Mouse (Mus musculus) ES-E14 (cell line): ENCODE results near the gene Ndufb5. TPM values are rescaled to one million over a fixed set of nuclear protein-coding genes. Genes with fewer than 3 reads are reported as not detected.

Experiments
- DNase-seq: peaks from one replicate; pipeline ENCODE4 v3.0.0-alpha.2; 2013; ENCODE audit warnings: low read depth, low spot score
- H3K27ac ChIP-seq: 2 replicates; pipeline ENCODE4 v1.5.1; 2012; ENCODE audit warnings: low read depth, mild to moderate bottlenecking, low read length, moderate library complexity, mixed read lengths; ENCODE audit not compliant: poor library complexity, insufficient read depth, severe bottlenecking
- H3K36me3 ChIP-seq: 2 replicates; pipeline ENCODE4 v1.6.1; 2012; ENCODE audit warnings: mild to moderate bottlenecking, low read length, moderate library complexity, mixed read lengths; ENCODE audit not compliant: control insufficient read depth, poor library complexity, insufficient read depth, severe bottlenecking
- H3K4me1 ChIP-seq, 2 experiments: fragments of 150-350 bp in 1 of 2; sonication (generic) in 1 of 2; 2 replicates each; pipeline ENCODE4 v1.6.1; 2012; ENCODE audit warnings: low read length in 2 of 2, mild to moderate bottlenecking in 1 of 2, mixed read lengths in 1 of 2; ENCODE audit not compliant: control insufficient read depth in 2 of 2, insufficient read depth in 2 of 2, poor library complexity in 1 of 2
- H3K4me3 ChIP-seq, 2 experiments: fragments of 150-350 bp in 1 of 2; sonication (generic) in 1 of 2; 2 replicates each; pipeline ENCODE4 v1.5.1; 2012; ENCODE audit warnings: low read length in 2 of 2, low read depth in 1 of 2, mild to moderate bottlenecking in 1 of 2, mixed read lengths in 1 of 2; ENCODE audit not compliant: insufficient read depth in 1 of 2, poor library complexity in 1 of 2, severe bottlenecking in 1 of 2
- H3K9ac ChIP-seq: 2 replicates; pipeline ENCODE4 v1.6.1; 2012; ENCODE audit warnings: low read depth, mild to moderate bottlenecking, low read length, mixed read lengths; ENCODE audit not compliant: poor library complexity, insufficient read depth, severe bottlenecking
- H3K9me3 ChIP-seq: fragments of 150-350 bp; sonication (generic); 2 replicates; pipeline ENCODE4 v1.6.1; 2012; ENCODE audit warnings: low read depth, mild to moderate bottlenecking, low read length; ENCODE audit not compliant: control insufficient read depth, insufficient read depth
- CHD2 ChIP-seq: IDR thresholded peaks from 2 replicates; pipeline ENCODE4 v1.6.1; 2014; ENCODE audit warnings: mild to moderate bottlenecking, low read depth, low read length, inconsistent platforms
- HCFC1 ChIP-seq: IDR thresholded peaks from 2 replicates; pipeline ENCODE4 v1.6.1; 2012; ENCODE audit warnings: low read length, inconsistent platforms, borderline replicate concordance; ENCODE audit not compliant: insufficient read depth
- MAFK ChIP-seq: IDR thresholded peaks from 2 replicates; pipeline ENCODE4 v1.6.1; 2014; ENCODE audit warnings: mild to moderate bottlenecking, low read depth, low read length, inconsistent platforms; ENCODE audit not compliant: insufficient read depth
- ZC3H11A ChIP-seq: IDR thresholded peaks from 2 replicates; pipeline ENCODE4 v1.6.1; 2012; ENCODE audit warnings: low read depth, mild to moderate bottlenecking, inconsistent platforms, low read length, borderline replicate concordance
- ZNF384 ChIP-seq: IDR thresholded peaks from 2 replicates; pipeline ENCODE4 v1.6.1; 2012; ENCODE audit warnings: low read depth, low read length, inconsistent platforms
- in situ Hi-C, 2 experiments: fragments of 600-800 bp; cut with MboI; formaldehyde crosslinking; loops; one replicate each; pipeline ENCODE4 v1.15.1; 2025; ENCODE audit warnings: low sequenced_read_pairs in 2 of 2, inconsistent platforms in 1 of 2; ENCODE audit not compliant: unreplicated experiment in 2 of 2
- total RNA-seq: library from RNA; depleted of rRNA; stranded (reverse); fragments of 300-350 nt; gene quantifications from 2 replicates; pipeline ENCODE4 v1.2.3, GENCODE M21; 2012; rRNA removed

Ndufb5 gene
- 199 and 237 TPM in 2 replicates for total RNA-seq

DNA sequence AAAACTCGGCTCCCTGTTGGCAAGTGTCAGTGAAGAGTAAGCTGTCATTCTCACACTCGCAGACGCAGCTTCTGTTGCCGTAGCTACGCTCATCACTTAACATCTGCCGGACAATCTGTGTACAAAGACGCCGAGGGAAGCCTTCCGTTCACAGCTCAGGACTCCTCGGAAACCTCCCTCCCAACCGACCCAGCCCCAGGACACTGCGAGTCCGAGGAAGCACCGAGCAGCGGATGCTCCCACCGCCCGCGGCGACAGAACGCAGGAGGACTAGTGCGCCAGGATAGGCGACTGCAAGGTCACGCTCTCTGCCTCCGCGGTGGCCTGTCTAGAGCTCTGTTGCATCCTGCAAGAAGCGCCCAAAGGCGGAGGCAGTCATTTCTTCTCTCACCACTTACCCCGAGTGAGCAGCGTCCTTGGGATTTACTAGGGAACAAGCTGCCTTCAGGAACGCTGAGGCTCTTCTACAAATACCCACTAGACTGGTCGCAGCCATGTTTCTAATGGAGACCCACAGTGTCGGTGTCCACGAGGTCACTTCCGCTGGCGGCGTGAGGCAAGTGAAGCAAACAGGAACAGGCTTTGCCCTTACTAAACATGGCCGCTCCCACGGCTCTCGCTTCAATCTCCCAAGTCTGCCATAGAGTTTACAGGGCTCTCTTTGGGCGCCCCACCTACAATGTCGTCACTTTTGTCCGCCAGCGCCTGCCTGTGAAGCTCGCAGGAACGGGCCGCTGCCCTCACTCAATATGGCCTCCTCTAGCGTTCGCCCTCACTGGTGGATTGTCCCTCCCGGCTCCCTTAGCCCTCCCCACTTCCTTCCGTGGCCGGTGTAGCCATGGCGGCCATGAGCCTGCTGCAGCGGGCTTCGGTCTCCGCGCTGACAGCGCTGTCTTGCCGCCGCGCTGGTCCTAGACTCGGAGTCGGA is at the start of gene Ndufb5:
Gene Ndufb5, plus strand, starts transcription at position 747 of the 928 bp plus-strand sequence.
- peak within 1 kb of the TSS; percentile 93 for H3K9ac ChIP-seq
- in situ Hi-C loops = no loop called here
- peak; percentile 99 for DNase-seq
- H3K36me3 ChIP-seq = peaks cover 8% of the 10 kb centered on the region
- peak within 1 kb of the TSS; percentile 86 for H3K27ac ChIP-seq
- peaks cover 0 to 2% of the 10 kb centered on the region in 2 experiments; a peak in 1 of 4 replicates for H3K4me1 ChIP-seq
- no peaks in the 10 kb centered on the region for H3K9me3 ChIP-seq
- TF ChIP-seq HCFC1 (peak; percentile 92), ZC3H11A (no peak)
- H3K4me3 ChIP-seq = peak within 1 kb of the TSS; percentile 86 to 99

DNA sequence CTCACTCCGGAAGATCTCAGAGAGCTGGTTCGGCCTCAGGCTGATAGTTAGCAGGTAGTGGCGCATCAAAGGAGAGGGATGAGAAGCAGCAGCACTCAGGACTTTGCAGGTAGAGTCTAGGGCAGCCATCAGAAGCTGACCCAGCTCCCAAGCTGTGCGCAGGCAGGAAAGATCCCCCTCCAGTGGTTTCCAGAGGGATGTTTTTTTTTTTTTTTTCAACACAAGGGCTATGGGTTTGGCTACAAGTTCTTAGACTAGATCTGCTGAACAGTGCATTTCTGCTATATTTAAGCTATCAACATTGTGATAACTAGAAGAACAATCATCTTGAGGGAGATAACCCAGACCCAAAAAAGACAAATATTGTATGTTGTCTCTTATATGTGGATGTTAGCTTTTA is 49.6 kb upstream of the Ndufb5 start:
- Histone ChIP-seq H3K9ac (no peak overlapping the region), H3K36me3 (no peaks in the 10 kb centered on the region), H3K27ac (no peak overlapping the region), H3K9me3 (no peaks in the 10 kb centered on the region), H3K4me3 (no peak overlapping the region), H3K4me1 (no peaks in the 10 kb centered on the region)
- TF ChIP-seq ZNF384 (peak; percentile 89), ZC3H11A (no peak)
- no peak for DNase-seq
- in situ Hi-C loops = no loop called here

DNA sequence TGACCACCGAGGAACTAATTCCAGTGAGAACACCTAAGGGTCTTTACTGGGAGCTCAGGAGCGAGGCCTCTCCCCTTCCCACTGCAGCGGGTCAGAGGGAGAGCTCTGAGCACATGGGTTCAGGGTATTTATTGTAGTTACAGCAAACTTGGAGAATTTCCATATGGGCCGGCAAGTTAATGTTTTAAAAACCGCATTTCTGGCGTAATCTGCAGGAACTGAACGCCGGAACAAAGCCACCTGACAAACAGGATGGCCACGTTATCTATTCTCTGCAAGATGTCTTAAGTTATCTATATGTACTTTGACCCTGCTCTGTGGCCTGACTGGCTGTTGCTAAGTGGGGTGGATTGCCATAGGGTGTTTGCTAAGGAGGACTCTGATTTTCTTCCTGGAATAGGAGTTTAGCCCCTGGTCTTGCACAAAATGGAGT is 47.2 kb upstream of the Ndufb5 start:
- H3K27ac ChIP-seq = no peak overlapping the region
- in situ Hi-C loops = no loop called here
- H3K9ac ChIP-seq = no peak overlapping the region
- TF ChIP-seq HCFC1 = no peak
- no peak for TF ChIP-seq ZC3H11A
- TF ChIP-seq MAFK = no peak
- TF ChIP-seq CHD2 = no peak
- TF ChIP-seq ZNF384 = no peak
- H3K36me3 ChIP-seq = no peaks in the 10 kb centered on the region
- H3K9me3 ChIP-seq = no peaks in the 10 kb centered on the region
- peaks cover 0 to 4% of the 10 kb centered on the region in 2 experiments; a peak in 1 of 4 replicates for H3K4me1 ChIP-seq
- H3K4me3 ChIP-seq = no peak overlapping the region
- DNase-seq = no peak

DNA sequence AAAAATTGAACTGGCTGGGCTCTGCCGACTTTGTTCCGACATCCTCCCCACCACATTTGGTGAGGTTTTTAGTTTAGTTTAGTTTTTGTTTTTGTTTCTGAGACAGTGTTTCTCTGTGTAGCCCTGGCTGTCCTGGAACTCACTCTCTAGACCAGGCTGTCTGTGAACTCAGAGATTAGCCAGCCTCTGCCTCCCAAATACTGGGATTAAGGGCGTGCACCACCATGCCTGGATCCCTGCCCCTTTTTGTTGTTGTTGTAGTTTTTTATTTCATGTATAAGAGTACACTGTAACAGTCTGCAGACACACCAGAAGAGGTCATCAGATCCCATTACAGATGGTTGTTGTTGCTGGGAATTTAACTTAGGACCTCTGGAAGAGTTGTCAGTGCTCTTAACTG is 46.8 kb upstream of the Ndufb5 start:
- Histone ChIP-seq H3K36me3 (no peaks in the 10 kb centered on the region), H3K9me3 (no peaks in the 10 kb centered on the region), H3K27ac (no peak overlapping the region), H3K9ac (no peak overlapping the region), H3K4me3 (no peak overlapping the region), H3K4me1 (peaks cover 0 to 4% of the 10 kb centered on the region in 2 experiments; a peak in 1 of 4 replicates)
- in situ Hi-C loops = no loop called here
- DNase-seq = no peak
- TF ChIP-seq MAFK (no peak), CHD2 (no peak), HCFC1 (no peak), ZNF384 (no peak), ZC3H11A (no peak)

DNA sequence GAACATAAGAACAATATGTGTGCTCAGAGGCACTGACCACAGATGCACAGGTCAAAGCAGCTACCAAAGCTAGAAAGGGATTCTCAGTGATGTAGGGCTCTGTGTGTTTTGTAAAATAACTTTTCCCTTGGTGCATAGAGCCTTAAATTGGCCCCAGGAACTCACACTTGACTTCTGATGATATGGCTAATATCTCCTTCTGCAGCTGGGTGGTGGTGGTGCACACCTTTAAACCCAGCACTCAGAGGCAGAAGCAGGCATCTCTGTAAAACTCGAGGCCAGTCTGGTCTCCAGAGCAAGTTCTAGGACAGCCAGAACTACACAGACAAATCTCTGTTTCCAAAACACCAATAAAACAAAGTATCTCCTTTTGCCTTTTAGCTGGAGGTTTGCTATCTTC is 45.9 kb upstream of the Ndufb5 start:
- H3K4me3 ChIP-seq = no peak overlapping the region
- no peaks in the 10 kb centered on the region for H3K36me3 ChIP-seq
- H3K9ac ChIP-seq = no peak overlapping the region
- no peak overlapping the region for H3K27ac ChIP-seq
- in situ Hi-C loops = no loop called here
- DNase-seq = no peak
- H3K4me1 ChIP-seq = peaks cover 0 to 4% of the 10 kb centered on the region in 2 experiments; a peak in 1 of 4 replicates
- H3K9me3 ChIP-seq = no peaks in the 10 kb centered on the region
- TF ChIP-seq ZNF384 = no peak
- TF ChIP-seq HCFC1 = no peak
- no peak for TF ChIP-seq CHD2
- no peak for TF ChIP-seq ZC3H11A
